Mouse (Mus musculus) CD4-positive, CD25-positive, alpha-beta regulatory T cell, adult 2 months (primary cell): ENCODE results near the gene Akap13.

Experiments used
- DNase-seq: peaks from one replicate; pipeline ENCODE4 v3.0.0-alpha.2; 2012; ENCODE audit warnings: low read depth, low spot score

Akap13 gene

GRCm38 (mm10) chr7:75667531-75667930 lies 212.2 kb downstream of the Akap13 start:
- DNase-seq = no peak

- no peak for DNase-seq
These were observed 213.1 kb downstream of the Akap13 start for GRCm38 (mm10) chr7:75668396-75668795.

GRCm38 (mm10) chr7:75669416-75669815 lies 214.1 kb downstream of the Akap13 start:
- peak; percentile 43 for DNase-seq

GRCm38 (mm10) chr7:75679631-75680030 lies 224.3 kb downstream of the Akap13 start:
- no peak for DNase-seq

- no peak for DNase-seq
These were observed 227.6 kb downstream of the Akap13 start for GRCm38 (mm10) chr7:75682901-75683300.

- DNase-seq = no peak
These were observed 228.1 kb downstream of the Akap13 start for GRCm38 (mm10) chr7:75683410-75683809.

- DNase-seq = no peak
These were observed 229.6 kb downstream of the Akap13 start for GRCm38 (mm10) chr7:75684976-75685375.

- DNase-seq = peak; percentile 69
These were observed 230.9 kb downstream of the Akap13 start for GRCm38 (mm10) chr7:75686046-75686826.

- DNase-seq = no peak
These were observed 231.5 kb downstream of the Akap13 start for GRCm38 (mm10) chr7:75686827-75687164.

GRCm38 (mm10) chr7:75688144-75688543 lies 232.8 kb downstream of the Akap13 start:
- peak; percentile 46 for DNase-seq

GRCm38 (mm10) chr7:75694777-75695176 lies 239.4 kb downstream of the Akap13 start:
- no peak for DNase-seq

- DNase-seq = no peak
These were observed 244.5 kb downstream of the Akap13 start for GRCm38 (mm10) chr7:75699836-75700235.

- peak; percentile 63 for DNase-seq
These were observed 245.5 kb downstream of the Akap13 start for GRCm38 (mm10) chr7:75700771-75701345.

- DNase-seq = peak; percentile 78
These were observed 246.4 kb downstream of the Akap13 start for GRCm38 (mm10) chr7:75701761-75702160.

GRCm38 (mm10) chr7:75702368-75702767 lies 247.0 kb downstream of the Akap13 start:
- peak; percentile 66 for DNase-seq

GRCm38 (mm10) chr7:75702966-75703645 lies 247.8 kb downstream of the Akap13 start:
- DNase-seq = peak; percentile 34

GRCm38 (mm10) chr7:75704862-75705261 lies 249.5 kb downstream of the Akap13 start:
- DNase-seq = no peak

GRCm38 (mm10) chr7:75709936-75710335 lies 254.6 kb downstream of the Akap13 start:
- DNase-seq = no peak

- no peak for DNase-seq
These were observed 255.6 kb downstream of the Akap13 start for GRCm38 (mm10) chr7:75710920-75711319.

GRCm38 (mm10) chr7:75711436-75711835 lies 256.1 kb downstream of the Akap13 start:
- no peak for DNase-seq

GRCm38 (mm10) chr7:75712808-75713207 lies 257.5 kb downstream of the Akap13 start:
- DNase-seq = no peak

GRCm38 (mm10) chr7:75713959-75714358 lies 258.6 kb downstream of the Akap13 start:
- DNase-seq = no peak

GRCm38 (mm10) chr7:75715026-75715425 lies 259.7 kb downstream of the Akap13 start:
- DNase-seq = peak; percentile 47
